Mouse (Mus musculus): ENCODE data around the gene Cds1.

DNA sequence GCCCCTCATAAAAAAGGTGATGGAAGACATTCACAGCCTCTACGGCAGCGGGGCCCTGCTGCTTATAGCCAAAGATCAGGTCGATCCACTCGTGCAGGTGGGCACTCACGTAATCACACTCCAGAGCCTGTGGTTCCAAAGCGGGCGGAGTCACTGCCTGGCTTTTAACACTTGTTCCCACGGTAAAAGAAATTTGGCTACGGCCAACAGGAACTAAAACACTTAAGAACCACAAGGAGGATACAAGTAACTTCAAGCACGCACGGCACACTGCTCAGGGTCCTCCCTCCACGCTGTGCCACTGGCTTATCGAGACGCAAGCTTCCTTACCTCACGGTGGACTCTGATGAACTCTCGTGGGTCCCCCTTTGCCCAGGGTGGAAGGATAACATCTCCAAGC, 90.5 kb downstream of the Cds1 start:
- no peak for TF ChIP-seq CTCF (IDR thresholded peaks at IDR 0.05; ENCODE audit: extremely low read depth, insufficient read length, insufficient replicate concordance, low read depth, low read length)
- TF ChIP-seq POLR2A (IDR thresholded peaks at IDR 0.05; ENCODE audit: low read depth, low read length): no peak

Measured in small intestine, adult 2 months (tissue).